Mouse (Mus musculus) heart, embryonic 13.5 days (tissue): ENCODE data around the gene Fam43b. TPM values are rescaled to one million over a fixed set of nuclear protein-coding genes. Genes with fewer than 3 reads are reported as not detected.

Experiments used
- ATAC-seq: fragments of 200-750 bp; cut with Nextera tagmentation; 2 replicates; pipeline ENCODE4 v1.8.0; 2017; ENCODE audit warnings: moderate TSS enrichment; ENCODE audit not compliant: insufficient number of reproducible peaks, low FRiP score, low TSS enrichment; ENCODE audit errors: extremely low read depth
- H3K27ac ChIP-seq: fragments of 300-500 bp; sonication (generic); replicated peaks from 2 replicates; pipeline ENCODE4 v1.5.1; 2015; ENCODE audit warnings: moderate library complexity, mild to moderate bottlenecking, inconsistent platforms
- H3K27me3 ChIP-seq: fragments of 300-500 bp; sonication (generic); replicated peaks from 2 replicates; pipeline ENCODE4 v1.6.1; 2015; ENCODE audit warnings: mild to moderate bottlenecking, inconsistent platforms
- H3K36me3 ChIP-seq: fragments of 300-500 bp; sonication (generic); 2 replicates; pipeline ENCODE4 v1.6.1; 2015; ENCODE audit warnings: mild to moderate bottlenecking, inconsistent platforms
- H3K4me1 ChIP-seq: fragments of 300-500 bp; sonication (generic); 2 replicates; pipeline ENCODE4 v1.6.1; 2015; ENCODE audit warnings: inconsistent platforms
- H3K4me2 ChIP-seq: fragments of 300-500 bp; sonication (generic); 2 replicates; pipeline ENCODE4 v1.6.1; 2015; ENCODE audit warnings: inconsistent platforms, mild to moderate bottlenecking, moderate library complexity
- H3K4me3 ChIP-seq: fragments of 300-500 bp; sonication (generic); 2 replicates; pipeline ENCODE4 v1.5.1; 2015; ENCODE audit warnings: moderate library complexity, mild to moderate bottlenecking, inconsistent platforms
- H3K9ac ChIP-seq: fragments of 300-500 bp; sonication (generic); 2 replicates; pipeline ENCODE4 v1.6.1; 2015; ENCODE audit warnings: inconsistent platforms, mild to moderate bottlenecking, moderate library complexity
- H3K9me3 ChIP-seq: fragments of 300-500 bp; sonication (generic); 2 replicates; pipeline ENCODE4 v1.6.1; 2016; ENCODE audit warnings: inconsistent platforms
- WGBS: fragments of 180-500 bp; shearing (Covaris S2); methylation state at CpG from one replicate; pipeline ENCODE4 v1.1.7; 2015; ENCODE audit warnings: mixed read lengths; 5-methylcytosine and 5-hydroxymethylcytosine counted together
- polyA plus RNA-seq: library from polyadenylated mRNA; unstranded; fragments of >200 nt; fragmentation: Nextera tagmentation; extraction: Ambion mirVana; gene quantifications from 2 replicates; pipeline ENCODE4 v1.2.1, GENCODE M21; 2015

Gene Fam43b
- polyA plus RNA-seq, 1 experiment from 2014 or later = not detected

DNA sequence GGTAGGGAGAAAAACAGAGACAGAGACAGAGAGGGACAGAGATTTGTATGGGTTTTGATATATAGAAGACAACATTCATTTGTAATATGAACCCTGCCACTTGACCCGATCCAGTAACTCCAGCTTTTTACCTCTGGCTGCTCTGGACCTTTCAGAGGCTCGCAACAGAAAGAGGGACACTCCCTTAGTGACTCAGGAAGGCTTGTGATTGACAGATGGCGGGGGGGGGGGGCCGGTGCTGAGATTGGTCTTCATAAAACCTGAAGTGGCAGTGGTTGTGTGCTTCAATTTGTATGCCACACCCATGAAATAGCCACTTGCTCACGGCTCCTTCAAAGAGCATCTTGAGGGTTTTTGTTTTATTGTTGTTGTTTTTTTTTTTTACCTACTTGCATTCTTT lies 32.8 kb downstream of the Fam43b start:
- H3K27me3 ChIP-seq = peaks cover 37% of the 10 kb centered on the region
- ATAC-seq = no peak
- no peak overlapping the region for H3K4me2 ChIP-seq
- no peak overlapping the region for H3K9ac ChIP-seq
- no peaks in the 10 kb centered on the region for H3K9me3 ChIP-seq
- no peak overlapping the region for H3K27ac ChIP-seq
- no peaks in the 10 kb centered on the region for H3K36me3 ChIP-seq
- H3K4me3 ChIP-seq = no peak overlapping the region
- WGBS = 54% methylated on average over 5 of the region's 5 CpGs
- peaks cover 19% of the 10 kb centered on the region for H3K4me1 ChIP-seq

DNA sequence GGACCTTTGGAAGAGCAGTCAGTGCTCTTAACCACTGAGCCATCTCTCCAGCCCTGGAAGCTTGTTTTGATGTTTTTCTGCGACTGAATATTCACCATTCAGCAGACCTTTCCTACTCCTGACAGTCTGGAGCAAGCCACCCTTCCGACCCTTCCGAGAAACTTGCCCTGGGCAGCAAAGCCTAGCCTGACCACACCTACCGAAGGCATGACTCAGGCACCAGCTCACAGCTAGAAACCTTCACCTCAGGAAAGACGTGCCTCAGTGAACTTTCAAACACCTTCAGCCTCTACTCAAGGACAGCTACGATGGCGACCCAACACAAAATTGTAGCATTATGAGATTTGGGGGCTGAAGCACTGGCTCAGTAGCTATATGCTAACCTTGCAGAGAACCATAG lies 33.4 kb downstream of the Fam43b start:
- Histone ChIP-seq H3K4me3 (no peak overlapping the region), H3K4me1 (peaks cover 12% of the 10 kb centered on the region), H3K27me3 (peaks cover 37% of the 10 kb centered on the region), H3K9me3 (no peaks in the 10 kb centered on the region), H3K9ac (no peak overlapping the region), H3K36me3 (no peaks in the 10 kb centered on the region), H3K27ac (no peak overlapping the region), H3K4me2 (no peak overlapping the region)
- WGBS = 83% methylated on average over 7 of the region's 7 CpGs
- ATAC-seq = no peak

GRCm38 (mm10) chr4:138361370-138361821 lies 34.9 kb downstream of the Fam43b start:
- peak overlapping the region; percentile 35; the same call in 1 of the 2 replicates for H3K4me2 ChIP-seq
- H3K9ac ChIP-seq = peak overlapping the region; percentile 56; the same call in 1 of the 2 replicates
- WGBS = 7% methylated on average over 11 of the region's 11 CpGs
- ATAC-seq = no peak
- H3K36me3 ChIP-seq = no peaks in the 10 kb centered on the region
- H3K4me1 ChIP-seq = 0 out of 2 replicates have a peak, but pooled peaks cover 5% of the 10 kb centered on the region
- no peaks in the 10 kb centered on the region for H3K9me3 ChIP-seq
- H3K27me3 ChIP-seq = peaks cover 32% of the 10 kb centered on the region
- no peak overlapping the region for H3K27ac ChIP-seq
- H3K4me3 ChIP-seq = no peak overlapping the region

DNA sequence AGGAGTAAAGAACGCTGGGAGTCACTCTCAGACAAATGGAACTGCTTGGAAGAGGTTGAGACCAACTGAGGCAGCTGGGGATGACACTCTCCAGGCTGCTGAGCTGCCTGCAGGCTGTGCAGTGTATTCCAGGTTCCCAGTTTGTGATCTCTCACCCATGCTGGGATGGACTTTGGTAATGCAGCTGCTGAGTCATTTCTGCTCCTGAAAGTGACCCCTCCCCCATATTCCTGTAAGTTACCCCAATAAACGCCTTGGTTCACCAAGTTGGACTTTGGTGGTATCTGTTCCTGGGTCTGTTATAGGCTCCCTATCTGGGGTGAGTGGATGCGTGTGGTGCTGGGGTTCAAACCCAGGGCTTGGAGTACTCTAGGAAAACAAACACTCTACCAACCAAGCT lies 38.2 kb downstream of the Fam43b start:
- Histone ChIP-seq H3K4me1 (peaks cover 10% of the 10 kb centered on the region; the same call in 1 of the 2 replicates), H3K4me2 (no peak overlapping the region), H3K36me3 (no peaks in the 10 kb centered on the region), H3K27ac (no peak overlapping the region), H3K9me3 (0 out of 2 replicates have a peak, but pooled peaks cover 4% of the 10 kb centered on the region), H3K4me3 (no peak overlapping the region), H3K27me3 (peaks cover 24% of the 10 kb centered on the region), H3K9ac (no peak overlapping the region)
- WGBS = 63% methylated on average over 3 of the region's 3 CpGs
- ATAC-seq = no peak

DNA sequence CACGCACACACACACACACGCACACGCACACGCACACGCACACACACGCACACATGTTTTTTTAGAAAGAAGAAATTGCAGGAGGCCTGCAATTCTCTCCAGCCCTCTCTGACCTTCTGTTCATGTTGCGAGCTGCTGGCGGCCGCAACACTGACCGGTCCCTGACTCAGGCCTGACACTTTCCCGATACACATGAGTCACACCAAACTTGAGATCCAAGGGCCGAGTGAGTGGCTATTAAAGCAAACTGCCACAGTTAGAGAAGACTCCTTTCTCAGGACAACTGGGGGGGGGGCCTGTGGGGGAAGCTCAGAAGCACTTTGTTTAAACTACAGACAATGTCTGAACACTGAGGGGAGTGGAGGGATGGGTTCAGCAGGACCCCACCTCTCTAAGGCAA lies 39.8 kb downstream of the Fam43b start:
- WGBS = 87% methylated on average over 12 of the region's 12 CpGs
- Histone ChIP-seq H3K27ac (no peak overlapping the region), H3K4me3 (no peak overlapping the region), H3K36me3 (no peaks in the 10 kb centered on the region), H3K9ac (no peak overlapping the region), H3K9me3 (0 out of 2 replicates have a peak, but pooled peaks cover 6% of the 10 kb centered on the region), H3K4me1 (peaks cover 7% of the 10 kb centered on the region; the same call in 1 of the 2 replicates), H3K27me3 (peaks cover 11% of the 10 kb centered on the region), H3K4me2 (no peak overlapping the region)
- no peak for ATAC-seq

- H3K27ac ChIP-seq = no peak overlapping the region
- H3K4me1 ChIP-seq = peaks cover 4% of the 10 kb centered on the region; the same call in 1 of the 2 replicates
- no peak overlapping the region for H3K4me3 ChIP-seq
- no peak overlapping the region for H3K9ac ChIP-seq
- 70% methylated on average over 8 of the region's 8 CpGs for WGBS
- ATAC-seq = no peak
- H3K9me3 ChIP-seq = 0 out of 2 replicates have a peak, but pooled peaks cover 8% of the 10 kb centered on the region
- H3K36me3 ChIP-seq = no peaks in the 10 kb centered on the region
- H3K4me2 ChIP-seq = no peak overlapping the region
- peaks cover 8% of the 10 kb centered on the region for H3K27me3 ChIP-seq
These were observed 40.2 kb downstream of the Fam43b start for GRCm38 (mm10) chr4:138356141-138356540.

GRCm38 (mm10) chr4:138355496-138355895 lies 40.8 kb downstream of the Fam43b start:
- WGBS = 58% methylated on average over 2 of the region's 2 CpGs
- no peak for ATAC-seq
- Histone ChIP-seq H3K27ac (no peak overlapping the region), H3K36me3 (no peaks in the 10 kb centered on the region), H3K27me3 (peaks cover 5% of the 10 kb centered on the region; the same call in 1 of the 2 replicates), H3K9ac (no peak overlapping the region), H3K4me1 (peaks cover 4% of the 10 kb centered on the region; the same call in 1 of the 2 replicates), H3K4me3 (no peak overlapping the region), H3K4me2 (no peak overlapping the region), H3K9me3 (0 out of 2 replicates have a peak, but pooled peaks cover 8% of the 10 kb centered on the region)

DNA sequence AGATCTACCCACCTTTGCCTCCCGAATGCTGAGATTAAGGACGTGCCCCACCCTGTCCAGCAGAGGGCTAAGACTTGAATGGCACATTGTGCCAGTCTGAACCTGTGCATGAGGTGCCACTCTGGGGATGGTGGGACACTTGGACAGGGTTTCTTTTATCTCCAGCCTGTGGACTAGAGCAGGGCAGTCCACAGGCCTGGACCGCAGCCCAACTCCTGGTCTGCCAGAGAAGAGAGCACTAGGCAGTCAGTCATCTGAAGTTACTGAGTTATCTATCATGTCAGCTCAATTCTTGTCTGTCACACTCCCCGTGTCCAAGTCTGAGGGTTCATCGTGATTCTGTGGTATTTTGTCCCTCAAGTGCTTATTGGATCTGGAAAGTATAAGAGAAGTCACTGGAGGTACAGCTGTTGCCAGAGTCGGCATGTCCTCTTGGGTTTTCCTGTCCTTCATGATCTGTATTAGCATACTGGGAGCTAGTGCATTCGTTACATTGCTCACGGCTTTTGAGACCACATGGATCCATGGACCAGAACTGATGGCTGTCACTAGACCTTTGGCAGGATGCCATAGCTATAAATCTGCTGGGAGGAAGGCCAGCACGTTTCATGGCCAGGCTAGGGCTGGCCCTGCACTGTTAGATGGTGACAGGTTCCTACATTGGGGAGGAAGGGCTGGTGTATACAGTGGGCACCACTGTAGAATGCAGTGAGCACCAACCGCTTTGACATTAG lies 42.7 kb downstream of the Fam43b start:
- 0 out of 2 replicates have a peak, but pooled peaks cover 8% of the 10 kb centered on the region for H3K9me3 ChIP-seq
- ATAC-seq = no peak
- 0 out of 2 replicates have a peak, but pooled peaks cover 3% of the 10 kb centered on the region for H3K27me3 ChIP-seq
- H3K9ac ChIP-seq = no peak overlapping the region
- no peaks in the 10 kb centered on the region for H3K36me3 ChIP-seq
- no peak overlapping the region for H3K27ac ChIP-seq
- peaks cover 4% of the 10 kb centered on the region; the same call in 1 of the 2 replicates for H3K4me1 ChIP-seq
- no peak overlapping the region for H3K4me3 ChIP-seq
- 64% methylated on average over 10 of the region's 10 CpGs for WGBS
- H3K4me2 ChIP-seq = no peak overlapping the region

- Histone ChIP-seq H3K9ac (no peak overlapping the region), H3K4me3 (no peak overlapping the region), H3K4me1 (peaks cover 4% of the 10 kb centered on the region; the same call in 1 of the 2 replicates), H3K9me3 (0 out of 2 replicates have a peak, but pooled peaks cover 8% of the 10 kb centered on the region), H3K27ac (no peak overlapping the region), H3K27me3 (0 out of 2 replicates have a peak, but pooled peaks cover 7% of the 10 kb centered on the region), H3K36me3 (no peaks in the 10 kb centered on the region), H3K4me2 (no peak overlapping the region)
- ATAC-seq = no peak
- WGBS = 73% methylated on average over 6 of the region's 6 CpGs
These were observed 43.6 kb downstream of the Fam43b start for GRCm38 (mm10) chr4:138352692-138353091.

DNA sequence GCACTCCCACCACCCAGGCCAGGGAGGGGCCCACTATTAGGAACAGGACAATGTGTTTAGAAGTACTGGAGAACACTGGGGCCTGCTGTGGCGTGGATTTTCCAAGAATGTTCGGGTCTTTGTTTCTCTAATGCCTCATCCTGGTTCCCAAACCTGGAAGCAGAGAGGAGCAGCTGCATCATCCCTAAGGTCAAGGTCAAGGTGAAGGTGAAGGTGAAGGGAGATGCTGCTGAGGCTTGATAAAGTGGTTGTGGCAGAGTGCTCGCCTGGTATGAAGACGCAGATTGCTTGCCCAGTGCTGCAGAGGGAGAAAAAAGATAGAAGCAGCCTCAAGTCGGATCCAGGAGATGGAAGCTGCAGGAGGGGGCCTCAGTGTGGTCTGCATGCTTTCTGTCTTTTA lies 44.5 kb downstream of the Fam43b start:
- WGBS = 84% methylated on average over 5 of the region's 5 CpGs
- H3K4me2 ChIP-seq = no peak overlapping the region
- 0 out of 2 replicates have a peak, but pooled peaks cover 8% of the 10 kb centered on the region for H3K9me3 ChIP-seq
- peaks cover 4% of the 10 kb centered on the region; the same call in 1 of the 2 replicates for H3K4me1 ChIP-seq
- H3K27ac ChIP-seq = no peak overlapping the region
- H3K4me3 ChIP-seq = no peak overlapping the region
- no peaks in the 10 kb centered on the region for H3K36me3 ChIP-seq
- H3K9ac ChIP-seq = no peak overlapping the region
- 0 out of 2 replicates have a peak, but pooled peaks cover 7% of the 10 kb centered on the region for H3K27me3 ChIP-seq
- no peak for ATAC-seq

- H3K9me3 ChIP-seq = 0 out of 2 replicates have a peak, but pooled peaks cover 4% of the 10 kb centered on the region
- 0 out of 2 replicates have a peak, but pooled peaks cover 7% of the 10 kb centered on the region for H3K27me3 ChIP-seq
- H3K27ac ChIP-seq = no peak overlapping the region
- H3K36me3 ChIP-seq = no peaks in the 10 kb centered on the region
- no peak overlapping the region for H3K9ac ChIP-seq
- no peak for ATAC-seq
- no peak overlapping the region for H3K4me2 ChIP-seq
- H3K4me1 ChIP-seq = peaks cover 10% of the 10 kb centered on the region
- H3K4me3 ChIP-seq = no peak overlapping the region
- 65% methylated on average over 7 of the region's 7 CpGs for WGBS
These were observed 47.6 kb downstream of the Fam43b start for GRCm38 (mm10) chr4:138348716-138349115.
